Mouse (Mus musculus): Measurements from ENCODE around the gene Scarb1. TPM values are rescaled to one million over a fixed set of nuclear protein-coding genes. Genes with fewer than 3 reads are reported as not detected.

Gene Scarb1
- polyA plus RNA-seq, 1 experiment from 2014 or later = 62.6 TPM

DNA sequence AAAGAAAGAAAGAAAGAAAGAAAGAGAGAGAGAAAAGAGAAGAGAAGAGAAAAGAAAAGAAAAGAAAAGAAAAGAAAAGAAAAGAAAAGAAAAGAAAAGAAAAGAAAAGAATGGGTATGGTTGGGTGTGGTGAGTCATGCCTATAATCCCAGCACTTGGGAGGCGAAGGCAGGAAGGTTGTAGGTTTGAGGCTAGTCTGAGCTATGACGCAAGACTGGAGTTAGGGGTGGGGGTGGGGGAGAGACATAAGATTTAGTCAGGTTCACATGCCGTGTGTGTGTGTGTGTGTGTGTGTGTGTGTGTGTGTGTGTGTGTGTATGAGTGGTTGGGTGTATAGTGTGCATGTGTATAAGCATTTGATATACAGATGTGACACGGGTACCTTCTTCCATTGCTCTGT is 94.2 kb downstream of the Scarb1 start:
- Histone ChIP-seq H3K4me3 (ENCODE audit: low read length) (no peak overlapping the region), H3K36me3 (ENCODE audit: control insufficient read depth, insufficient read depth, low read length) (no peaks in the 10 kb centered on the region), H3K9ac (ENCODE audit: low read depth, low read length) (no peak overlapping the region), H3K4me2 (ENCODE audit: low read length) (no peak overlapping the region), H3K27ac (ENCODE audit: low read depth, low read length) (no peak overlapping the region), H3K4me1 (ENCODE audit: control insufficient read depth, insufficient read depth, low read depth, low read length) (peaks cover 22% of the 10 kb centered on the region), H3K27me3 (replicated peaks; ENCODE audit: control insufficient read depth, insufficient read depth, low read length) (no peaks in the 10 kb centered on the region), H3K9me3 (ENCODE audit: control insufficient read depth, low read length) (no peaks in the 10 kb centered on the region)
- ATAC-seq = no peak
- WGBS = 92% methylated on average over 4 of the region's 4 CpGs

DNA sequence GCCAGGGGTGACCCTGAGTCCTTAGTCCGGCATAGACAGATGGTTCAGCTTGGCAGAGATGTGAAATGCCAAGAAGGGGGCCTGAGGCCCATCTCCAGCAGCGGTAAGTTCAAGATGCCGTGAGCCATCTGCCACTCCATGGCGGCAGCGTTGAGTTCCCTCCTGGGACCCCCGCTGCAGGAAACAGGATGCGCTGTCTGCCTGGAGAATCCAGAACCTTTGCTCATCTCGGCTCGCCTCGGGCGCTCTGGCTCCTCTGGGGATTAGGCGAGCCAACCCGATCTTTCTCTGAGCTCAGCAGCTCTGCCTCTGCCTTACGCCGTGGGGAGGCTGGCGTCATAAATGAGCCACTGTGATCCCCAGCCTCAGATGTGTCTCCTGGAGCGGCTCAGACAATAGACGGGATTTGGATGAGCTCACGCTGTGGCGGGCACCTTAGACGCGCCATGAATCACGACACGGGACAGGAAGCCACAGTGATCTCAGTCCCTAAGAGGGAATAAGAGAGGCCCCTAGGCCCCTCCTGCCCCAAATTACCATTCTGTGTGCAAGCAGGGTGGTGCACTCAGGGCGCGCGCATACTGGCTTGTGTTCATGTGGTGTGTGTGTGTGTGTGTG is 95.3 kb downstream of the Scarb1 start:
- H3K4me3 ChIP-seq (ENCODE audit: low read length) = peak overlapping the region; percentile 25
- ATAC-seq = peak; percentile 84
- peak overlapping the region; percentile 90 for H3K27ac ChIP-seq (ENCODE audit: low read depth, low read length)
- under 1% methylated on average over 23 of the region's 27 CpGs for WGBS
- H3K9ac ChIP-seq (ENCODE audit: low read depth, low read length) = peak overlapping the region; percentile 70
- no peaks in the 10 kb centered on the region for H3K27me3 ChIP-seq (replicated peaks; ENCODE audit: control insufficient read depth, insufficient read depth, low read length)
- no peaks in the 10 kb centered on the region for H3K36me3 ChIP-seq (ENCODE audit: control insufficient read depth, insufficient read depth, low read length)
- H3K9me3 ChIP-seq (ENCODE audit: control insufficient read depth, low read length) = no peaks in the 10 kb centered on the region
- peaks cover 24% of the 10 kb centered on the region for H3K4me1 ChIP-seq (ENCODE audit: control insufficient read depth, insufficient read depth, low read depth, low read length)
- peak overlapping the region; percentile 57 for H3K4me2 ChIP-seq (ENCODE audit: low read length)

DNA sequence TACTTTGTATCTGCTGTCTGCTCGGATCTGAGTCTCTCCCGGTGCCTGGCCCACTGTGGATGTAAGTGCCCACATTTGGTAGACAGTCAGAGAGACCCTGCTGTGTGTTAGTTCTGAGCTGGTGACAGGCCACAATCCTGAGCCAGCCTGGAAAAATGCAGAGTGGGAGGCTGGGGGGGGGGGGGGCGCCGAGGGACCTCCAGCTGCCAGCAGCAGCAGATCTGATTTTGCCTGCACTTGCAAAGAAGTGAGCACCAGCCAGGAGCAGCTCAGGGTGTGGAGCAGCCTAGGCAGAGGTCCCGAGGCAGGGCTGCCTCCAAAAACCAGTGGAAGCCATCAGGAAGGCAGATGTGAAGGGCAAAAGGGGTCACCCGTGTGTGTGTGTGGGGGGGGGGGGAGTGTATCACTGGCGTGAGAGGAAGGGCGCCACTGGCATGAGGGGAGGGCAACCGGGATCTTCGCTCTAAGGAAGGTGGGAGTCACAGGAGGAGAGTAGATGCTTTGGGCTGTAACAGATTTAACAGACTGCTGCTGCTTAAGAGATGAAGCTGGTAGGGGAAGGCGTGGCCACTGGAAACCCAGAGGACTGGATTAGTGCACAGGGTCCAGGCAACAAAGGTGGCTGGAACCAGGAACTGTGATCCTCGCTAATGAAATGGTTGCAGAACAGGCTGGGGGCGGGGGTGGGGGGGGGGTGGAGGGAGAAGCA is 95.9 kb downstream of the Scarb1 start:
- H3K36me3 ChIP-seq (ENCODE audit: control insufficient read depth, insufficient read depth, low read length) = no peaks in the 10 kb centered on the region
- no peaks in the 10 kb centered on the region for H3K9me3 ChIP-seq (ENCODE audit: control insufficient read depth, low read length)
- peak overlapping the region; percentile 70 for H3K9ac ChIP-seq (ENCODE audit: low read depth, low read length)
- peak overlapping the region; percentile 57 for H3K4me2 ChIP-seq (ENCODE audit: low read length)
- ATAC-seq = peak; percentile 46
- peaks cover 29% of the 10 kb centered on the region for H3K4me1 ChIP-seq (ENCODE audit: control insufficient read depth, insufficient read depth, low read depth, low read length)
- H3K4me3 ChIP-seq (ENCODE audit: low read length) = peak overlapping the region; percentile 25
- WGBS = 12% methylated on average over 10 of the region's 13 CpGs
- H3K27ac ChIP-seq (ENCODE audit: low read depth, low read length) = peak overlapping the region; percentile 90
- no peaks in the 10 kb centered on the region for H3K27me3 ChIP-seq (replicated peaks; ENCODE audit: control insufficient read depth, insufficient read depth, low read length)

DNA sequence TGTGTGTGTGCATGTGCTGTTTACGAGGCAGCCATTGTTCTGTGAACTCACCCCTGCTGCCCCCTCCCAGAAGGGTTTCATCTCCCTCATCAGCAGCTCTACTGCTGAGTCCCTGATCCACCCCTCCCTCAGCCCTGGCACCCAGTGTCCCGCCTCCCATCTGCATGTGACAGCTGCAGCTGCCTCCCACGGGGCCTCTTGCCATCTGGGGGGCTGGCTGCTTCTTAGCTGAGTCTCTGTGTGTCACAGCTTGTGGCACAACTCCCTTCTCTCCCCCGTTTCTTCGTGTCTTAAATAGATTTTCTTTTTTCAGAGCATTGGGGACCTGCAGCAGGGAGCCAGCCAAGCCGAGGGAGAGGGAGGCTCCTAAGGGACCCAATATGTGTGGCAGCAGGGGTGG is 97.0 kb downstream of the Scarb1 start:
- Histone ChIP-seq H3K4me1 (ENCODE audit: control insufficient read depth, insufficient read depth, low read depth, low read length) (peaks cover 29% of the 10 kb centered on the region), H3K4me3 (ENCODE audit: low read length) (no peak overlapping the region), H3K27me3 (replicated peaks; ENCODE audit: control insufficient read depth, insufficient read depth, low read length) (no peaks in the 10 kb centered on the region), H3K4me2 (ENCODE audit: low read length) (no peak overlapping the region), H3K27ac (ENCODE audit: low read depth, low read length) (peak overlapping the region; percentile 90), H3K9me3 (ENCODE audit: control insufficient read depth, low read length) (no peaks in the 10 kb centered on the region), H3K36me3 (ENCODE audit: control insufficient read depth, insufficient read depth, low read length) (no peaks in the 10 kb centered on the region), H3K9ac (ENCODE audit: low read depth, low read length) (no peak overlapping the region)
- ATAC-seq = no peak
- 20% methylated on average over 5 of the region's 6 CpGs for WGBS

DNA sequence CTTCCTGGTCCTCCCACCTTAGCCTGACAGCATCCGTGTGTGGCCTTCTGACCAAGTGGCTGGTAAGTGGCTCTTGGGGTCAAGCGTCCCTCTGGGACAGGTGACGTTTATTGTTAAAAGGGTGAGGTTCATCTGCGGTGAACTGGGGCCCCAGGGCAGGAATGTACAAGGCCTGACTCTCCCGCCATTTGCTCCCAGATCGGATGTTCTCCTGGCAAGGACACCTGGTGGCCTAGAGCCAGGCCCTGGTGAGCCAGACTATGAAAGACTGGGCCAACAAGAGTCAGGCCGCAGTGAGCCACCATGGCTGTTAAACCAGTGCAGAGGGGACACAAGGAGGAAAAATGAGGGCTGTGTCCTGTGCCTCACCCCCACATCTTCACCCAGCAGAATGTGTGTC is 98.8 kb downstream of the Scarb1 start:
- Histone ChIP-seq H3K9me3 (ENCODE audit: control insufficient read depth, low read length) (no peaks in the 10 kb centered on the region), H3K27me3 (replicated peaks; ENCODE audit: control insufficient read depth, insufficient read depth, low read length) (no peaks in the 10 kb centered on the region), H3K9ac (ENCODE audit: low read depth, low read length) (no peak overlapping the region), H3K4me2 (ENCODE audit: low read length) (no peak overlapping the region), H3K4me3 (ENCODE audit: low read length) (no peak overlapping the region), H3K36me3 (ENCODE audit: control insufficient read depth, insufficient read depth, low read length) (no peaks in the 10 kb centered on the region), H3K27ac (ENCODE audit: low read depth, low read length) (no peak overlapping the region), H3K4me1 (ENCODE audit: control insufficient read depth, insufficient read depth, low read depth, low read length) (peaks cover 29% of the 10 kb centered on the region)
- no peak for ATAC-seq
- WGBS = 45% methylated on average over 7 of the region's 7 CpGs

DNA sequence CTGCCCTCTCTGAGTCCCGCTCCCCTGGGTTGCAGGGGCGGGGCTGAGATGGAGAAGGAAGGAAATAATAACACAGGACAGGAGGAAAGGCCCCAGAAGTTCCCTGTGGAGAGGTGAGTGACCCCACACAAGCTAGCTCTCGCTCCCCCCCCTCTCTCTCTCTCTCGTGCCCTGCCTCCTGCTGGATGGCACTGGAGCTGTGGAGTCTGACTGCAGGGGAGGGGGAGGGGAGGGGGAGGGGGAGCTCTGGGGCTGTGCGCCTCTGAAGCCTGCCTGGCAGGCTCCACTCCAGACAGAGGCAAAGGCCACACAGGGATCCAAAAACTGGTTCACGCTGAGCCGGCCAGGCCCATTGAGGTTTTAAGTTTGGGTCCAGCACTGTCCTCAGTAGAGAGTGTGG is 99.3 kb downstream of the Scarb1 start:
- no peak overlapping the region for H3K9ac ChIP-seq (ENCODE audit: low read depth, low read length)
- H3K36me3 ChIP-seq (ENCODE audit: control insufficient read depth, insufficient read depth, low read length) = no peaks in the 10 kb centered on the region
- no peaks in the 10 kb centered on the region for H3K27me3 ChIP-seq (replicated peaks; ENCODE audit: control insufficient read depth, insufficient read depth, low read length)
- H3K27ac ChIP-seq (ENCODE audit: low read depth, low read length) = no peak overlapping the region
- WGBS = 10% methylated on average over 7 of the region's 7 CpGs
- no peak overlapping the region for H3K4me2 ChIP-seq (ENCODE audit: low read length)
- no peaks in the 10 kb centered on the region for H3K9me3 ChIP-seq (ENCODE audit: control insufficient read depth, low read length)
- no peak for ATAC-seq
- H3K4me1 ChIP-seq (ENCODE audit: control insufficient read depth, insufficient read depth, low read depth, low read length) = peaks cover 29% of the 10 kb centered on the region
- H3K4me3 ChIP-seq (ENCODE audit: low read length) = no peak overlapping the region

DNA sequence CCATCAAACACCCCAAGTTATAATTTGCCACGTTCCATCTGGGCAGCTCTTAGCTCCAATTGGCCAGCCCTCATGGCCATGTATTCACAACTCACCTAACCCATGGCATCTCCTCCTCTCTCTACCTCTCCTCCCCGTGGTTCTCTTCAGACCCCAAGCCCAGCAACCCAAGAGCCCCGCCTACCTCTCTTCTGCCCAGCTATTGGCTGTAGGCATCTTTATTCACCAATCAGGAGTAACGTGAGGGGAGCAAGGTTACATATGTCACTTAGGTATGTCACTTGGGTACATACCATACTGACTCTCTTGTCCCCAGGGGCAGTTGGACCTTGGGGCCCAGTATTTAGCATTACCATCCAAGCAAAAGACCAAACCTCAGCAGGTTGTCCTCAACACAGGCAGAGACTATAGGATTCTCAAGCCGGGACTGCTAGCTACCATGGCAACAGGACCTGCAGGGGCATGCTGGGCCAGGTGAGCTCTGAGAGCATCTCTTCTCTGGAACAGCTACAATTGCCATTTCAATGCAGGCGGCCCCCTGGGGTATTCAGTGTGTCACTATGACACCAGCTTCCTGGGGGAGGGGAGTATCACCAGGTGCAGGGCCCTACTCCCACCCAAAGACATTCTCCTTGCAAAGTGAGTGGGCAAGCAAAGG is 100.6 kb downstream of the Scarb1 start:
- WGBS = 22% methylated on average over 6 of the region's 6 CpGs
- H3K27ac ChIP-seq (ENCODE audit: low read depth, low read length) = no peak overlapping the region
- H3K27me3 ChIP-seq (replicated peaks; ENCODE audit: control insufficient read depth, insufficient read depth, low read length) = no peaks in the 10 kb centered on the region
- no peak for ATAC-seq
- no peaks in the 10 kb centered on the region for H3K9me3 ChIP-seq (ENCODE audit: control insufficient read depth, low read length)
- H3K9ac ChIP-seq (ENCODE audit: low read depth, low read length) = no peak overlapping the region
- H3K4me3 ChIP-seq (ENCODE audit: low read length) = no peak overlapping the region
- no peak overlapping the region for H3K4me2 ChIP-seq (ENCODE audit: low read length)
- H3K4me1 ChIP-seq (ENCODE audit: control insufficient read depth, insufficient read depth, low read depth, low read length) = peaks cover 22% of the 10 kb centered on the region
- no peaks in the 10 kb centered on the region for H3K36me3 ChIP-seq (ENCODE audit: control insufficient read depth, insufficient read depth, low read length)

DNA sequence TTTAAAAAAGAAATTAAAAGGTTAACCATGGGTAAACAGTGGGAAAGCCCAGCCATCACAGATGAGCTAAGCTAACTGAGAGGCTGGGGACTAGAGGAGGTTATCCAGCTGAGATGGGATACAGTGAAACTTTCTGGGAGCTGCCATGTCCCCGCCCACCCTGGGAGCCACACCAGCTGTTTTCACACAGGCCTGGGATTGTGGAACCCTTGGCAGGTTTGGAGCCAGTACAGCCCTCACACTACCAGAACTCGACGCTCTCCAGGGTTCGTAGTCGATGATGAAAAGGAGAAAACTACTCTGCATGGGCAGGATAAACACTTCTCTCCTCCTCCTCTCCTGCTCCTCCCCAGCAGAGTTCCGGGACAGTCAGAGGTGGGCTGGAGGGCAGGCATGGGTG is 105.0 kb downstream of the Scarb1 start:
- Histone ChIP-seq H3K36me3 (ENCODE audit: control insufficient read depth, insufficient read depth, low read length) (no peaks in the 10 kb centered on the region), H3K4me3 (ENCODE audit: low read length) (no peak overlapping the region), H3K27ac (ENCODE audit: low read depth, low read length) (no peak overlapping the region), H3K4me2 (ENCODE audit: low read length) (no peak overlapping the region), H3K9ac (ENCODE audit: low read depth, low read length) (no peak overlapping the region), H3K27me3 (replicated peaks; ENCODE audit: control insufficient read depth, insufficient read depth, low read length) (no peaks in the 10 kb centered on the region), H3K4me1 (ENCODE audit: control insufficient read depth, insufficient read depth, low read depth, low read length) (peaks cover 6% of the 10 kb centered on the region), H3K9me3 (ENCODE audit: control insufficient read depth, low read length) (no peaks in the 10 kb centered on the region)
- 64% methylated on average over 6 of the region's 6 CpGs for WGBS
- ATAC-seq = no peak

DNA sequence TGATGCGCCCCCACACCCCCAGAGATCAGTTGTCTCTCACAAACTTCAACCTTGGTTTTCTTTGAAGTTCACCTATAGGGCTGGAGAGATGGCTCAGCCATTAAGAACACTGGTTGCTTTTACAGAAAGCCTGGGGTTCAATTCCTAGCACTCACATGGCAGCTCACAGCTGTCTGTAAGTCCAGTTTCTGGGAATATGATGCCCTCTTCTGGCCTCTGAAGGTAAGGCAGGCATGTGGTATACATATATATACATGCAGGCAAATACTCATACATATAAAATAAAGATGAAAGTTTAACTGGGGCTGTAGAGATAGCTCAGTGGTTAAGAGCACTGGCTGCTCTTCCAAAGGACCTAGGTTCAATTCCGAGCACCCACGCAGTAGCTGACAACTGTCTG is 105.5 kb downstream of the Scarb1 start:
- ATAC-seq = no peak
- Histone ChIP-seq H3K36me3 (ENCODE audit: control insufficient read depth, insufficient read depth, low read length) (no peaks in the 10 kb centered on the region), H3K27me3 (replicated peaks; ENCODE audit: control insufficient read depth, insufficient read depth, low read length) (no peaks in the 10 kb centered on the region), H3K4me2 (ENCODE audit: low read length) (no peak overlapping the region), H3K9me3 (ENCODE audit: control insufficient read depth, low read length) (no peaks in the 10 kb centered on the region), H3K9ac (ENCODE audit: low read depth, low read length) (no peak overlapping the region), H3K27ac (ENCODE audit: low read depth, low read length) (no peak overlapping the region), H3K4me3 (ENCODE audit: low read length) (no peak overlapping the region), H3K4me1 (ENCODE audit: control insufficient read depth, insufficient read depth, low read depth, low read length) (peaks cover 4% of the 10 kb centered on the region)
- 92% methylated on average over 3 of the region's 3 CpGs for WGBS

Measured in hindbrain, embryonic 16.5 days (tissue).